Mouse (Mus musculus): ENCODE data around the gene Magi1. TPM values are rescaled to one million over a fixed set of nuclear protein-coding genes. Genes with fewer than 3 reads are reported as not detected.

The Magi1 gene
- polyA plus RNA-seq, 1 experiment from 2014 or later, result 29.1 TPM

DNA sequence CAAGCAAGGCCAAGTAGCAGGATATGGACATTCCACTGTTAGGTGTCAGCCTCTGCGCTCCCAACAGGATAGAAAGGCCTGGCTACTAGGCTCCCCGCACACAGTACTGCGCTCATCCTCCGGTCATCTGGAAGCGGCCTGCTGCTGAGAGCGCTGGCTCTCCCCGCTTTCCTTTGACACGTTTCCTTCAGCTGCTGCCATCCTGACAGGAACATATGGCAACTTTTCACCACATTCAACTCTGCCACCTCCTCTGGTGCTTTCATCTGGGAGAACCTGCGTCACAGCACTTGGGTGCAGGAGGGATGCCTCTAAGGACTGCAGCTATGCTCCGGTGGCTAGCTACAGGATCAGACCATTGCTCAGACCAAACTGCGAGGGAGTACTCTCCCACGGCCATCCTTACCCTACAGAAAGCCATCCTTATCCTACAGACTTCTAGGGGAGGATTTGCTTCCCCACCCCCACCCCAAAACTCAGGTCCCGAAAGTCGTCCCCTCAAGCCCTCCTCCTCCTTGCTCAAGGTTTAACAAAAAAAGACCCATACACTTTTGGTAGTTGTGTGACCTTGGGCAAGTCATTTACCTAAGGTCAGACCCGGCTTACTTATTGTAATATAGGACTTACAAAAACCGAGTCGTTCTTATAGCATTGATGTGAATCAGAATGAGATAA, 2.0 kb downstream of the Magi1 start:
- peak overlapping the region; percentile 78 for H3K4me3 ChIP-seq
- no peaks in the 10 kb centered on the region for H3K36me3 ChIP-seq
- 9% methylated on average over 17 of the region's 17 CpGs for WGBS
- H3K4me2 ChIP-seq, result peak overlapping the region; percentile 89
- H3K27ac ChIP-seq, result no peak overlapping the region
- peak overlapping the region; percentile 58; the same call in 1 of the 2 replicates for H3K9ac ChIP-seq
- ATAC-seq (ENCODE audit: low FRiP score), result no peak
- peaks cover 29% of the 10 kb centered on the region for H3K4me1 ChIP-seq (replicated peaks)
- H3K27me3 ChIP-seq, result no peaks in the 10 kb centered on the region
- no peaks in the 10 kb centered on the region for H3K9me3 ChIP-seq

DNA sequence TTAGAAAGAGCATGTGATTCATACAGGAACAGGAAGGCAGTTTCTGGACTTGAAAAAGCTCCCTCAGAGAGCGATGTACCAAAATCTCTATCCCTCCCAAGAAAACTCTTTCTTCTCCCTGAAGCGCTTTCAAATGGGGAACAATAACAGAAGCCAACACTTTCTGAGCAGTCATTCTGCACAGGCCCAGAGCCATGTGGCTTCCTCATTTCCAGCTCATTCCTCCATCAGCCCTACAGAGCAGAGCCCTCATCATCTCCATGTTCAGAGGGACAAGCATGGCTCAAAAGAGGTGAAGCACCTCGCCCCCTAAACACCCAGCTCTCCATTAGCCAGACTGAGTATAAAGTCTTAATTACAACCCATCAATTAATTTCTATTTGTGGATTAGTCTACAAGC, 9.8 kb downstream of the Magi1 start:
- no peak overlapping the region for H3K4me2 ChIP-seq
- no peak for ATAC-seq (ENCODE audit: low FRiP score)
- H3K27me3 ChIP-seq, result no peaks in the 10 kb centered on the region
- peaks cover 6% of the 10 kb centered on the region; the same call in 1 of the 2 replicates for H3K4me1 ChIP-seq (replicated peaks)
- H3K9me3 ChIP-seq, result no peaks in the 10 kb centered on the region
- H3K9ac ChIP-seq, result no peak overlapping the region
- 87% methylated on average over 3 of the region's 3 CpGs for WGBS
- no peaks in the 10 kb centered on the region for H3K36me3 ChIP-seq
- H3K27ac ChIP-seq, result no peak overlapping the region
- no peak overlapping the region for H3K4me3 ChIP-seq

DNA sequence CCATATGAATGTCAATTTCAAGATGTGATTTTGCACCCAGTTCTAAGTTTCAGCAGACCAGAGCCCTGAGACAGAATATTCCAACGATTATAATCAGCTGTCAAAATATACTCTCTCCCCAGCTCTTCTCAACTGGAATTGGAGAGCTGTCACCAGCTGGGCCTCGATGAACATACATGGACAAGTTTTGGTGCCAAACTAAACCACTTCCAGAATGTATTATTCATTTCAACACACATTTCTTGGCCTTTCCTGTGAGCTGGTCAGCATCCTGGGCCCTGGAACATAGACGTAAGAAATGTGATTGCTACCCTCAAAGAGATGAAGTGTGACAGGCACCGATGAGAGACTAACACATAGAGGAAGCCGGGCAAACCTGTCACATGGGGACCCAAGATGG, 13.7 kb downstream of the Magi1 start:
- no peaks in the 10 kb centered on the region for H3K9me3 ChIP-seq
- 85% methylated on average over 5 of the region's 5 CpGs for WGBS
- H3K9ac ChIP-seq, result no peak overlapping the region

DNA sequence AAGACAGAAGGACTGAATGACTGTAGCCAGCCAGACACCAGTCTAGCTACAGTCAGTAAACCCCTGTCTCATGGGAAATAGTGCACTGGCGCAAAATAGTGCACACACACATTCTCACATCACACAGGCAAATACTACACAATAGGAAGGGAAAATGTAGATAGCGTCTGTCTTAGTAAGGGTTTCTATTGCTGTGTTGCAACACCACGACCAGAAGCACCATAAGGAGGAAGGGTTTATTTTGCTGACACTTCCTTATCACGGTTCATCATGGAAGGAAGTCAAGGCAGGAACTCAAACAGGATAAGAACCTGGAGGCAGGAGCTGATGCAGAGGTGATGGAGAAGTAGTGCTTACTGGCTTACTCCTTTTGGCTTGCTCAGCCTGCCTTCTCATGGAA, 14.5 kb downstream of the Magi1 start:
- H3K9ac ChIP-seq, result no peak overlapping the region
- 87% methylated on average over 4 of the region's 4 CpGs for WGBS
- no peak overlapping the region for H3K27ac ChIP-seq
- no peak overlapping the region for H3K4me3 ChIP-seq
- peaks cover 6% of the 10 kb centered on the region for H3K4me1 ChIP-seq (replicated peaks)
- no peaks in the 10 kb centered on the region for H3K36me3 ChIP-seq
- H3K9me3 ChIP-seq, result no peaks in the 10 kb centered on the region
- no peak for ATAC-seq (ENCODE audit: low FRiP score)
- H3K27me3 ChIP-seq, result no peaks in the 10 kb centered on the region
- H3K4me2 ChIP-seq, result no peak overlapping the region

More for the DNA sequence above, 13.7 kb downstream of the Magi1 start:
- Histone ChIP-seq H3K27ac (no peak overlapping the region), H3K27me3 (no peaks in the 10 kb centered on the region), H3K36me3 (no peaks in the 10 kb centered on the region), H3K4me1 (replicated peaks) (peaks cover 6% of the 10 kb centered on the region), H3K4me2 (no peak overlapping the region), H3K4me3 (no peak overlapping the region)
- ATAC-seq (ENCODE audit: low FRiP score), result no peak

DNA sequence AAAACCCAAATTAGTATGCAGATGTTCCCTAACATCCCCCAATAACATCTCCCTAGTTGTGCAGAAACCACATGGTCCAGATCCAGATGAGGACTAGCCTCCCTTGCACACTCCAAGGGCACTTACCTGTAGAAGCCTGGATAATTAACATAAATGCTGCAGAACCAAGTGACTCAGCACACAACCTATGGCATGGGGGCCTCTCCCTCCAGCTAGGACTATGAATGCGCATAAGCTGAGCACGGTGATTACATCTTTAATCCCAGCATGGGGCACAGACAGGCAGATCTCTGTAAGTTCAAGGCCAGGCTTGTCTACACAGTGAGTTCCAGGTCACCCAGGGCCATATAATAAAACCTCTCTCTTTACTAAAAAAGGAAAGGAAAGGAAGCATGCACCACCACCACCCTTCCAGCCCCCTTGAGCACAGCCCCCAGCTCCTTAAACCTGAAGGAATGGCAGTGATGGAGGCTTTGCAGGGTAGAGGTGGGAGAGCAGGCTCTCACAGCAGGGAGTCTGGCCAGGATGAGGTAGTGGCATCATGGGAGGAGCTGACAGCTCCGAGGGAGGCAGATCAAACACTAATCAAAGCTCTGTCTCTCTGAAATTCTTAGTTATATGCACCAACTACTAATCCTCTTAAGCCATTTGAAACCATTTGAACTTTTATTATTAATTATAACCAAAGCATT, 18.3 kb downstream of the Magi1 start:
- H3K36me3 ChIP-seq, result no peaks in the 10 kb centered on the region
- peaks cover 6% of the 10 kb centered on the region for H3K4me1 ChIP-seq (replicated peaks)
- no peak overlapping the region for H3K27ac ChIP-seq
- ATAC-seq (ENCODE audit: low FRiP score), result no peak
- no peak overlapping the region for H3K4me2 ChIP-seq
- H3K9me3 ChIP-seq, result no peaks in the 10 kb centered on the region
- 61% methylated on average over 3 of the region's 3 CpGs for WGBS
- H3K27me3 ChIP-seq, result no peaks in the 10 kb centered on the region
- no peak overlapping the region for H3K9ac ChIP-seq
- H3K4me3 ChIP-seq, result no peak overlapping the region

DNA sequence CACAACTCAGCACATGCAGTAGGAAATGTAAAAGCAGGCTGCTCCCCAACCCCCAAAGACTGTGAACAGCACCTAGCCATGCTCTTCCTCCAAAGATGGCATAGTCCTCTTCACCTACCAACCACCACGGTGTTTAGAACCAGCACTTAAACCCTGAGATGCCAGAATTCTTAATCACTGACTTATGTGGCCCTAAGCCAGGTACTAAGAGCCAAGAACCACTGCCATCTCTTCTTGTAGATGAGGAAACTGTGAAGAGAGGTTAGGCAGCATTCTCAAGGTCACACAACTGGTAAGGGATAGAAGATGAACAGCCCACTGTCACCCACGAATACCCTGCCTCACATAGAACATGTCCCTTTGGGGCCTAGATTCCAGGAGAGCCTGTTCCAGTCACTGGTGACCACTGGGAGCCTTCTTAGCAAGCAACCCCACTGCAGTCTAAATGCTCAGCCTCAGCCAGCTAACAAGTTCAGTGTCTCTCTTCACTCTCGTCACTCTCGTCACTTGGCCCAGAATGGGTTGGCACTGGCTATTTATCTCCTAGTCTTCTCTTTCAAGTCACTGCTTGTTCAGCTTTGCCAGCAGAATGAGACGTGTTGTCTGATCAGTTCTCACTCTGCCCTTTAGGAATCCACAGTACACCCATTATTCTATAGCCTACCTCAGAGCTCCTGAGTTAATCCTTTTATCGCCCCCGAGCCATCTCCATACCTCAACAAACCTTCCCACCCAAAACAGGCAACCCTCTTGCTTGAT, 19.4 kb downstream of the Magi1 start:
- 80% methylated on average over 7 of the region's 7 CpGs for WGBS
- no peak for ATAC-seq (ENCODE audit: low FRiP score)
- Histone ChIP-seq H3K27me3 (no peaks in the 10 kb centered on the region), H3K36me3 (no peaks in the 10 kb centered on the region), H3K4me3 (no peak overlapping the region), H3K9ac (no peak overlapping the region), H3K27ac (no peak overlapping the region), H3K4me1 (replicated peaks) (peaks cover 5% of the 10 kb centered on the region), H3K9me3 (no peaks in the 10 kb centered on the region), H3K4me2 (no peak overlapping the region)

DNA sequence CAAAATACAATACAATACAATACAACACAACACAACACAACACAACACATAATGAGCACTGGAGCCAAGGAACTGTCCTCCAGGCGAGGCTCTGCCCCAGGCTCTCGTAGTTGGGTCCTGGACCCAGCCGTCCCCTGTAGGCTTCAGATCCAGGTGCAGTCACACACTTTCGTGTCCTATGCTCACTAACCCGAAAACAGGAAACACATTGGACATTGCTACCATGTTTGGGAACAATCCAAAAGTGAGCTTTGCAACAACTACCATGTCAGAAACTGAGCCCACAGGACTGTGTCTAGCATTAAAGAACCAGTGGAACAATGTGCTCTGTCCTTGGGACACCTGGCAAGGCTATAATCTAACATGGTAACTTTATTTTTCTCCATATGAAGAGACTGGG, 22.9 kb downstream of the Magi1 start:
- WGBS, result 92% methylated on average over 5 of the region's 5 CpGs

DNA sequence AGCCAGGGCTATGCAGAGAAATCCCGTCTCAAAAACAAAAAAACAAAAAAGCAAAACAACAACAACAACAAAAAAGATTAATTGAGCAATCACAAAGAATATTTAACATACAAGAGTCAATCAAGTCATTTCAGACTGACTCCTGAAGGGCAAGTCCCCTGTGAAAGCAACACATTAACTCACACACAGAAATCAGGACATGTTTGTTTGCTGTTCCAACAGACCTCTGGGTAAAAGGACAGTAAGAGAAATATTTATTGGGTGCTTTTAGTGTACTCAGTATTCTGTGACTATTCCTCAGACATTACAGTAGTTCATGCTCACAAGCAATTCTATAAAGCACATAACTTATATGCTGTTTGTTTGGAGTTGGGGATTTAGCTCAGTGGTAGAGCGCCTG, 23.7 kb downstream of the Magi1 start:
- WGBS, result 96% methylated on average over 2 of the region's 2 CpGs
- no peak for ATAC-seq (ENCODE audit: low FRiP score)
- no peak overlapping the region for H3K27ac ChIP-seq

More for the DNA sequence above, 22.9 kb downstream of the Magi1 start:
- no peak for ATAC-seq (ENCODE audit: low FRiP score)
- H3K36me3 ChIP-seq, result no peaks in the 10 kb centered on the region
- no peak overlapping the region for H3K4me2 ChIP-seq
- no peak overlapping the region for H3K4me3 ChIP-seq
- no peaks in the 10 kb centered on the region for H3K27me3 ChIP-seq
- no peak overlapping the region for H3K27ac ChIP-seq
- no peak overlapping the region for H3K9ac ChIP-seq
- no peaks in the 10 kb centered on the region for H3K9me3 ChIP-seq
- H3K4me1 ChIP-seq (replicated peaks), result no peaks in the 10 kb centered on the region; the same call in 1 of the 2 replicates

DNA sequence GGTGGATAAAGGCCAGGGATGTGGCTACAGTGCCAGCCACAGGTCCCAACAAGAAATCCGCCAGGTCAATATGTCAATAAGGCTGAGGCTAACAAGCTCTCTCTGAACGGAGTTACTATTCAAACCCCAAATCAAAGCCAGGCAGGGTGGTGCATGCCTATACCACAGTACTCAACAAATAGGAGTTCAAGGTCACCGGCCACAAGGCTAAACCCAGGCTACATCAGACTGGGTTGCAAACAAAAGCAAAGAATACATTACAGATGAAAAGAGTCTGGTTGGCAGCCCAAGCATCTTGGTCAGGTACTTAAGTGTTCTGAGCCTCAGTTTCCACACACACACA, 25.9 kb downstream of the Magi1 start:
- Histone ChIP-seq H3K27me3 (no peaks in the 10 kb centered on the region), H3K4me1 (replicated peaks) (peaks cover 13% of the 10 kb centered on the region), H3K36me3 (no peaks in the 10 kb centered on the region), H3K9ac (no peak overlapping the region), H3K4me2 (no peak overlapping the region), H3K9me3 (no peaks in the 10 kb centered on the region), H3K4me3 (no peak overlapping the region), H3K27ac (no peak overlapping the region)
- no peak for ATAC-seq (ENCODE audit: low FRiP score)
- 76% methylated on average over 3 of the region's 3 CpGs for WGBS

More for the DNA sequence above, 23.7 kb downstream of the Magi1 start:
- Histone ChIP-seq H3K9me3 (no peaks in the 10 kb centered on the region), H3K4me1 (replicated peaks) (peaks cover 4% of the 10 kb centered on the region), H3K27me3 (no peaks in the 10 kb centered on the region), H3K4me3 (no peak overlapping the region), H3K4me2 (no peak overlapping the region), H3K36me3 (no peaks in the 10 kb centered on the region), H3K9ac (no peak overlapping the region)

DNA sequence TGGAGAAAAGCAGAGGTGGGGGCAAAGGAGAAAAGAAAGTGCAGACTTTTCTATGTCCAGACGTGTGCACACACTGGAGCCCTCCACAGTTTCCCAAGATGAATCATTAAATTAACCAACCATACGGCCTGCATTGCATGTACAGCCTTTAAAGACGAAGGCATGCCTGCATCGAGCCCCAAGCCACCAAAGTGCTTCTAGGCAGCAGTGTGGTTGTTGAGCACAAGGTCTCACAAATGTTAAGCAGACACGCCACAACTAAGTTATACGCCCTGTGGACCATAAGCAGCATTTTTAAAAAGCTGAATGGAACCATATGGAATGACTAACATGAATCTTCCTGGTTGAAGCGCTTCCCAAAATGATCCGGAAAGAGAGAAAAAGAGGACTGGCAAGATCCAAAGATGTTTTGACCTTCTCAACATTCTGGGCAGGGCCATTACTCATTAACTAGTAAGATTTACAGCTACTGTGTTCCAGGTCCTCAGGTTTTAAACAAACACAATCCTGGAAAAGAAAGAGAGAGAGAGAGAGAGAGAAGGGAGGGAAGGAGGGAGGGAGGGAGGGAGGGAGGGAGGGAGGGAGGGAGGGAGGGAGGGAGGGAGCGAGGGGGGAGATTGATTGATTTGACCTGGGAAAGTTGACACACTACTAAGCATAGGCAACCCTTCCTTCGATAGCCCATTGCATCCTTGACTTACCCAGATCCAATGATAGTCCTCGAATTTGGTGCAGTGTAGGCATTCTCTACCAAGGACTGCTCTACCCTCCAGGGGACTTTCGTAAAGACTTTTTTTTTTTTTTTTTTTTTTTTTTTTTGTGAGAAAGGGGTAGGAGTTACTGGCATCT, 26.5 kb downstream of the Magi1 start:
- no peak overlapping the region for H3K4me2 ChIP-seq
- WGBS, result 76% methylated on average over 12 of the region's 12 CpGs
- H3K9me3 ChIP-seq, result no peaks in the 10 kb centered on the region
- no peak for ATAC-seq (ENCODE audit: low FRiP score)
- H3K4me1 ChIP-seq (replicated peaks), result peaks cover 13% of the 10 kb centered on the region
- H3K27ac ChIP-seq, result no peak overlapping the region
- H3K27me3 ChIP-seq, result no peaks in the 10 kb centered on the region
- no peak overlapping the region for H3K9ac ChIP-seq
- no peak overlapping the region for H3K4me3 ChIP-seq
- H3K36me3 ChIP-seq, result no peaks in the 10 kb centered on the region

DNA sequence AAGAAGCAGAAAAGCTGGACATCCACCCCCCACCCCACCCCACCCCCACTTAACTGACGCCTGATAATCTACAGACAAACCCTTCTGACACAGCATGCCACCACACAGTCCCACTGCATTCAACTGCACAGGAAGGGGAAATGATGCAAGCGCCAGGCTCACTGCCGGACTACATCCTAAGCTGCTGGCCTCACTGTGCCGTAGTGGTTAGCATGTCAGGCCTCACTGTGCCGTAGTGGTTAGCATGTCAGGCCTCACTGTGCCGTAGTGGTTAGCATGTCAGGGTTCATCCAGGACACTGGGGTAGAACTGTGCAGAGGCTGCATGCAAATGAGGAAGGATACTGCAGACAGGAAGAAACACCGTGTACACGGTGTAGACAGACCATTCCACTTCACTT, 29.8 kb downstream of the Magi1 start:
- 65% methylated on average over 8 of the region's 8 CpGs for WGBS
- ATAC-seq (ENCODE audit: low FRiP score), result peak; percentile 52; the same call in 1 of the 2 replicates

More for the DNA sequence above, 29.8 kb downstream of the Magi1 start:
- Histone ChIP-seq H3K4me2 (no peak overlapping the region), H3K9ac (no peak overlapping the region), H3K4me1 (replicated peaks) (peaks cover 21% of the 10 kb centered on the region), H3K27ac (no peak overlapping the region), H3K9me3 (no peaks in the 10 kb centered on the region), H3K4me3 (no peak overlapping the region), H3K36me3 (no peaks in the 10 kb centered on the region), H3K27me3 (no peaks in the 10 kb centered on the region)

All from hindbrain, embryonic 13.5 days (tissue).